Mouse (Mus musculus): ENCODE measurements around the gene Cyp4f15. TPM values are rescaled to one million over a fixed set of nuclear protein-coding genes. Genes with fewer than 3 reads are reported as not detected.
"Not testable (repeated sequence)": the region's sequence is repeated elsewhere in the genome, so short reads cannot be mapped to it uniquely, and the experiment has no call there.

The Cyp4f15 gene
- total and polyA plus RNA-seq, 3 experiments, result not detected

- H3K27me3 ChIP-seq (replicated peaks); dilution Hi-C loops (cut with MboI; ENCODE audit: extremely low pct_ligation_motif_present, extremely low pct_unique_long_range_greater_than_20kb, low sequenced_read_pairs); DNase-seq (ENCODE audit: extremely low read depth); in situ Hi-C loops (cut with MboI; ENCODE audit: low pct_ligation_motif_present, low pct_unique_long_range_greater_than_20kb, low sequenced_read_pairs); H3K27ac ChIP-seq (ENCODE audit: insufficient read depth, low read depth); H3K4me3 ChIP-seq (replicated peaks in 1 of 3; ENCODE audit: low read depth in 2 of 3, low read length in 2 of 3, poor library complexity in 1 of 3); H3K36me3 ChIP-seq (replicated peaks in 1 of 2; ENCODE audit: control insufficient read depth in 1 of 2, insufficient read depth in 1 of 2, low read length in 1 of 2); H3K9ac ChIP-seq (ENCODE audit: insufficient read depth, low read depth); H3K9me3 ChIP-seq (replicated peaks; ENCODE audit: low read length); H3K4me2 ChIP-seq (ENCODE audit: insufficient read depth, low read depth, poor library complexity, severe bottlenecking); H3K79me2 ChIP-seq (replicated peaks; ENCODE audit: control insufficient read depth, extremely low read depth, insufficient read depth, poor library complexity, severe bottlenecking); H3K4me1 ChIP-seq (ENCODE audit: control insufficient read depth in 1 of 2, insufficient read depth in 2 of 2): not testable (repeated sequence)
Measured at GRCm38 (mm10) chr17:32726360-32726759, 40.9 kb downstream of the Cyp4f15 start.

- no peak overlapping the region for H3K9ac ChIP-seq (ENCODE audit: insufficient read depth, low read depth)
- no peaks in the 10 kb centered on the region for H3K9me3 ChIP-seq (replicated peaks; ENCODE audit: low read length)
- no peaks in the 10 kb centered on the region for H3K36me3 ChIP-seq (replicated peaks in 1 of 2; ENCODE audit: control insufficient read depth in 1 of 2, insufficient read depth in 1 of 2, low read length in 1 of 2)
- H3K4me1 ChIP-seq (ENCODE audit: control insufficient read depth in 1 of 2, insufficient read depth in 2 of 2), result peaks cover 0 to 6% of the 10 kb centered on the region in 2 experiments; a peak in 1 of 4 replicates
- DNase-seq (ENCODE audit: extremely low read depth), result peak; percentile 40
- no peaks in the 10 kb centered on the region for H3K79me2 ChIP-seq (replicated peaks; ENCODE audit: control insufficient read depth, extremely low read depth, insufficient read depth, poor library complexity, severe bottlenecking)
- no peaks in the 10 kb centered on the region for H3K27me3 ChIP-seq (replicated peaks)
- dilution Hi-C loops (cut with MboI; ENCODE audit: extremely low pct_ligation_motif_present, extremely low pct_unique_long_range_greater_than_20kb, low sequenced_read_pairs), result no loop called here
- no peak overlapping the region for H3K27ac ChIP-seq (ENCODE audit: insufficient read depth, low read depth)
- in situ Hi-C loops (cut with MboI; ENCODE audit: low pct_ligation_motif_present, low pct_unique_long_range_greater_than_20kb, low sequenced_read_pairs), result no loop called here
- no peak overlapping the region for H3K4me2 ChIP-seq (ENCODE audit: insufficient read depth, low read depth, poor library complexity, severe bottlenecking)
- no peak overlapping the region for H3K4me3 ChIP-seq (replicated peaks in 1 of 3; ENCODE audit: low read depth in 2 of 3, low read length in 2 of 3, poor library complexity in 1 of 3)
- TF ChIP-seq ETS1 (conservative IDR thresholded peaks at IDR 0.05; ENCODE audit: low read depth, low read length), result no peak
- peak; percentile 50 for TF ChIP-seq SMC3 (IDR thresholded peaks at IDR 0.05; ENCODE audit: low read depth, low read length)
- TF ChIP-seq CTCF (conservative IDR thresholded peaks at IDR 0.05 in 1 of 2, IDR thresholded peaks at IDR 0.05 in 1 of 2; ENCODE audit: low read depth in 2 of 2, low read length in 2 of 2), result peak; percentile 44 to 66
- no peak for TF ChIP-seq NRF1 (IDR thresholded peaks at IDR 0.05; ENCODE audit: low read depth, low read length)
- TF ChIP-seq TBP (conservative IDR thresholded peaks at IDR 0.05; ENCODE audit: low read depth, low read length), result no peak
- TF ChIP-seq E2F4 (IDR thresholded peaks at IDR 0.05; ENCODE audit: insufficient replicate concordance, low read depth, low read length), result no peak
- TF ChIP-seq RAD21 (IDR thresholded peaks at IDR 0.05; ENCODE audit: low read depth, low read length), result peak; percentile 70
- 0 out of 2 replicates have a peak, but pooled peaks have one; percentile 5 for TF ChIP-seq ZC3H11A (IDR thresholded peaks at IDR 0.05; ENCODE audit: low read depth, low read length)
- no peak for TF ChIP-seq POLR2A (IDR thresholded peaks at IDR 0.05; ENCODE audit: low read depth, low read length)
- no peak for TF ChIP-seq MAX (IDR thresholded peaks at IDR 0.05; ENCODE audit: low read length)
Measured at GRCm38 (mm10) chr17:32729029-32729428, 43.6 kb downstream of the Cyp4f15 start.

GRCm38 (mm10) chr17:32738406-32738805 is 53.0 kb downstream of the Cyp4f15 start:
- Histone ChIP-seq H3K4me1 (ENCODE audit: control insufficient read depth in 1 of 2, insufficient read depth in 2 of 2) (peaks cover 4 to 15% of the 10 kb centered on the region in 2 experiments; a peak in 2 of 4 replicates), H3K79me2 (replicated peaks; ENCODE audit: control insufficient read depth, extremely low read depth, insufficient read depth, poor library complexity, severe bottlenecking) (no peaks in the 10 kb centered on the region), H3K27me3 (replicated peaks) (no peaks in the 10 kb centered on the region), H3K36me3 (replicated peaks in 1 of 2; ENCODE audit: control insufficient read depth in 1 of 2, insufficient read depth in 1 of 2, low read length in 1 of 2) (no peaks in the 10 kb centered on the region), H3K27ac (ENCODE audit: insufficient read depth, low read depth) (no peak overlapping the region), H3K4me2 (ENCODE audit: insufficient read depth, low read depth, poor library complexity, severe bottlenecking) (no peak overlapping the region), H3K4me3 (replicated peaks in 1 of 3; ENCODE audit: low read depth in 2 of 3, low read length in 2 of 3, poor library complexity in 1 of 3) (no peak overlapping the region), H3K9me3 (replicated peaks; ENCODE audit: low read length) (peaks cover 2% of the 10 kb centered on the region), H3K9ac (ENCODE audit: insufficient read depth, low read depth) (no peak overlapping the region)
- no peak for DNase-seq (ENCODE audit: extremely low read depth)
- TF ChIP-seq MAX (IDR thresholded peaks at IDR 0.05; ENCODE audit: low read length) (no peak), CTCF (conservative IDR thresholded peaks at IDR 0.05 in 1 of 2, IDR thresholded peaks at IDR 0.05 in 1 of 2; ENCODE audit: low read depth in 2 of 2, low read length in 2 of 2) (no peak), ZMIZ1 (IDR thresholded peaks at IDR 0.05; ENCODE audit: low read depth, low read length) (no peak), ZNF384 (IDR thresholded peaks at IDR 0.05; ENCODE audit: low read depth, low read length) (no peak), IRF4 (IDR thresholded peaks at IDR 0.05; ENCODE audit: low read depth, low read length) (no peak), ELF1 (IDR thresholded peaks at IDR 0.05; ENCODE audit: low read depth, low read length) (no peak), NRF1 (IDR thresholded peaks at IDR 0.05; ENCODE audit: low read depth, low read length) (no peak), ETS1 (conservative IDR thresholded peaks at IDR 0.05; ENCODE audit: low read depth, low read length) (no peak), BHLHE40 (IDR thresholded peaks at IDR 0.05; ENCODE audit: low read depth, low read length) (no peak)
- in situ Hi-C loops (cut with MboI; ENCODE audit: low pct_ligation_motif_present, low pct_unique_long_range_greater_than_20kb, low sequenced_read_pairs) (no loop called here), dilution Hi-C loops (cut with MboI; ENCODE audit: extremely low pct_ligation_motif_present, extremely low pct_unique_long_range_greater_than_20kb, low sequenced_read_pairs) (no loop called here)

Data from CH12.LX (cell line).